11 mouse cellular contexts compared by ENCODE assay signal in the genomic region with DNA sequence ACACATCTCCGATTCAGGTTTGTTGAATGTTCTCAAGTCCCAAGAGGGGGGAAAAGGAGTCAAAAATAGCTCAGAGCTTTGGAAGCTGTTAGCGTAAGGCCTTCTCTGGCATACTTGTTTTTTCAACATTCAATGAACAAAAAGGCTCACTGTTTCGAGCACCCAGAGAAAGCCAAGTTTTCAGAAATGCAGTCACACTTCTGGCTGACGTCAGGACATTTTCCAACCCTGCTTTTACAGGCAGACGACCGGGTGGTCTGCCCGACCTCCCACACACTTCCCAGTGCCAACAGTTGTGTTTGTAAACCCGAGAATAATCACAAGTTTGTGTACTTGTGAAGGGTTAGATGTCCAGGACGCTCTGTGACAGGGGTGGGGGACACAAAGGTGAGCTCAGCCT.
A peak's percentile ranks its signal among the peaks of the same experiment; 100 is the strongest.
DNase-seq lines count a peak whose midpoint lies in the region; ATAC-seq and TF ChIP-seq lines count a peak whose summit lies in the region.
"Had no signal": no experiment of that assay in that cellular context is flagged by ENCODE, and none has a peak within 500 bp of the region (broad histone marks: within the 10 kb centered on the region; RNA-seq: fewer than 3 reads in every experiment).

No protein-coding gene starts in this region.

- H3K4me2 ChIP-seq in forebrain, postnatal 0 days (ENCODE audit: low read depth), result no peak overlapping the region
- H3K4me2 ChIP-seq in forebrain, embryonic 11.5 days (ENCODE audit: low read depth, low read length, severe bottlenecking), result no peak overlapping the region
- no peak overlapping the region for H3K4me2 ChIP-seq in embryonic facial prominence, embryonic 13.5 days
- H3K4me2 ChIP-seq: liver, embryonic 13.5 days; midbrain, embryonic 13.5 days had no signal

- peak; percentile 25 for DNase-seq in forebrain, postnatal 0 days
- DNase-seq in forebrain, embryonic 11.5 days (ENCODE audit: low spot score), result no peak
- peak; percentile 35 for DNase-seq in layer of hippocampus, adult 11-12 months (ENCODE audit: low spot score)
- no peak for DNase-seq in layer of hippocampus, postnatal 25 days (ENCODE audit: extremely low spot score in 1 of 2, low spot score in 1 of 2)
- peak; percentile 26 to 30 for DNase-seq in lung, postnatal 4 days
- DNase-seq in embryo, embryonic 10.5 days (ENCODE audit: low spot score), result no peak
- DNase-seq in urinary bladder, postnatal 10 days (ENCODE audit: low spot score), result no peak
- DNase-seq: kidney, adult 8-10 months; liver, embryonic 13.5 days had no signal

- H3K9me3 ChIP-seq in forebrain, postnatal 0 days (ENCODE audit: low read length), result no peaks in the 10 kb centered on the region
- no peaks in the 10 kb centered on the region for H3K9me3 ChIP-seq in forebrain, embryonic 11.5 days (ENCODE audit: control insufficient read depth, low read length)
- H3K9me3 ChIP-seq in embryonic facial prominence, embryonic 13.5 days, result no peaks in the 10 kb centered on the region
- H3K9me3 ChIP-seq: liver, embryonic 13.5 days; midbrain, embryonic 13.5 days had no signal

- WGBS in forebrain, postnatal 0 days, result 39% methylated on average over 9 of the region's 9 CpGs
- WGBS in forebrain, embryonic 11.5 days, result 84% methylated on average over 9 of the region's 9 CpGs
- WGBS in embryonic facial prominence, embryonic 13.5 days, result 50% methylated on average over 9 of the region's 9 CpGs

- no peak overlapping the region for H3K27ac ChIP-seq in forebrain, postnatal 0 days (ENCODE audit: low read depth, low read length)
- no peak overlapping the region for H3K27ac ChIP-seq in forebrain, embryonic 11.5 days (ENCODE audit: low read depth, low read length)
- peak overlapping the region; percentile 49 for H3K27ac ChIP-seq in embryonic facial prominence, embryonic 13.5 days
- H3K27ac ChIP-seq: liver, embryonic 13.5 days; midbrain, embryonic 13.5 days had no signal

- no peak overlapping the region for H3K9ac ChIP-seq in forebrain, postnatal 0 days
- H3K9ac ChIP-seq in forebrain, embryonic 11.5 days (ENCODE audit: low read length), result no peak overlapping the region
- no peak overlapping the region for H3K9ac ChIP-seq in embryonic facial prominence, embryonic 13.5 days
- H3K9ac ChIP-seq: liver, embryonic 13.5 days; midbrain, embryonic 13.5 days had no signal

- H3K27me3 ChIP-seq in forebrain, postnatal 0 days (ENCODE audit: insufficient read depth, low read length), result no peaks in the 10 kb centered on the region
- H3K27me3 ChIP-seq in forebrain, embryonic 11.5 days (ENCODE audit: control insufficient read depth, insufficient read depth, low read length), result no peaks in the 10 kb centered on the region
- H3K27me3 ChIP-seq in embryonic facial prominence, embryonic 13.5 days, result no peaks in the 10 kb centered on the region
- H3K27me3 ChIP-seq: liver, embryonic 13.5 days had no signal

- no peaks in the 10 kb centered on the region for H3K4me1 ChIP-seq in forebrain, postnatal 0 days (ENCODE audit: insufficient read depth)
- H3K4me1 ChIP-seq in forebrain, embryonic 11.5 days (replicated peaks; ENCODE audit: control insufficient read depth, insufficient read depth, low read length), result no peaks in the 10 kb centered on the region
- peaks cover 19% of the 10 kb centered on the region; the same call in 1 of the 2 replicates for H3K4me1 ChIP-seq in embryonic facial prominence, embryonic 13.5 days
- H3K4me1 ChIP-seq: liver, embryonic 13.5 days; midbrain, embryonic 13.5 days had no signal

- no peak; the same call in 1 of the 2 replicates for ATAC-seq in forebrain, postnatal 0 days
- no peak for ATAC-seq in forebrain, embryonic 11.5 days (replicated peaks; ENCODE audit: low FRiP score)
- ATAC-seq in embryonic facial prominence, embryonic 13.5 days (ENCODE audit: insufficient number of reproducible peaks, insufficient read depth, low FRiP score, low TSS enrichment, low read depth), result no peak
- ATAC-seq: midbrain, embryonic 13.5 days had no signal

- H3K4me3 ChIP-seq in forebrain, postnatal 0 days (ENCODE audit: low read depth, low read length), result no peak overlapping the region
- H3K4me3 ChIP-seq in forebrain, embryonic 11.5 days (ENCODE audit: low read depth, low read length), result no peak overlapping the region
- no peak overlapping the region for H3K4me3 ChIP-seq in embryonic facial prominence, embryonic 13.5 days
- H3K4me3 ChIP-seq: liver, embryonic 13.5 days; midbrain, embryonic 13.5 days had no signal

- TF ChIP-seq CTCF in forebrain, postnatal 0 days (IDR thresholded peaks at IDR 0.05; ENCODE audit: low read depth), result no peak

- H3K36me3 ChIP-seq in forebrain, postnatal 0 days (ENCODE audit: insufficient read depth), result no peaks in the 10 kb centered on the region
- H3K36me3 ChIP-seq in forebrain, embryonic 11.5 days (ENCODE audit: control insufficient read depth, insufficient read depth, low read length), result no peaks in the 10 kb centered on the region
- H3K36me3 ChIP-seq in embryonic facial prominence, embryonic 13.5 days, result no peaks in the 10 kb centered on the region
- H3K36me3 ChIP-seq: liver, embryonic 13.5 days; midbrain, embryonic 13.5 days had no signal

Comparison
In these comparisons a context has a peak if more than half of its experiments do, and no peak if none do; other contexts are left out.
1. DNase-seq: peak in forebrain, postnatal 0 days (single experiment), layer of hippocampus, adult 11-12 months (single experiment) and lung, postnatal 4 days (2 of 2); none in forebrain, embryonic 11.5 days (single experiment), layer of hippocampus, postnatal 25 days (0 of 2), embryo, embryonic 10.5 days (single experiment) and urinary bladder, postnatal 10 days (single experiment).